Mouse (Mus musculus): ENCODE results near the gene Ranbp9. TPM values are rescaled to one million over a fixed set of nuclear protein-coding genes. Genes with fewer than 3 reads are reported as not detected.
A peak's percentile ranks its signal among the peaks of the same experiment; 100 is the strongest.

Ranbp9 gene
- polyA plus RNA-seq, 1 experiment from 2014 or later: 8.2 TPM

GRCm38 (mm10) chr13:43440376-43440775 lies 40.7 kb downstream of the Ranbp9 start:
- no peak for ATAC-seq (replicated peaks; ENCODE audit: low FRiP score)
- Histone ChIP-seq H3K9me3 (replicated peaks) (no peaks in the 10 kb centered on the region), H3K27ac (no peak overlapping the region), H3K4me2 (no peak overlapping the region), H3K4me1 (no peaks in the 10 kb centered on the region), H3K9ac (no peak overlapping the region), H3K36me3 (0 out of 2 replicates have a peak, but pooled peaks cover 3% of the 10 kb centered on the region), H3K4me3 (replicated peaks) (no peak overlapping the region), H3K27me3 (no peaks in the 10 kb centered on the region)
- WGBS: 100% methylated on average over 1 of the region's 1 CpGs

GRCm38 (mm10) chr13:43433395-43433794 lies 47.7 kb downstream of the Ranbp9 start:
- no peaks in the 10 kb centered on the region for H3K27me3 ChIP-seq
- 86% methylated on average over 2 of the region's 2 CpGs for whole genome bisulfite sequencing
- H3K36me3 ChIP-seq: peaks cover 21% of the 10 kb centered on the region
- no peak overlapping the region for H3K27ac ChIP-seq
- no peak for ATAC-seq (replicated peaks; ENCODE audit: low FRiP score)
- H3K9me3 ChIP-seq (replicated peaks): no peaks in the 10 kb centered on the region
- no peak overlapping the region for H3K4me2 ChIP-seq
- no peak overlapping the region for H3K4me3 ChIP-seq (replicated peaks)
- no peak overlapping the region for H3K9ac ChIP-seq
- no peaks in the 10 kb centered on the region for H3K4me1 ChIP-seq

DNA sequence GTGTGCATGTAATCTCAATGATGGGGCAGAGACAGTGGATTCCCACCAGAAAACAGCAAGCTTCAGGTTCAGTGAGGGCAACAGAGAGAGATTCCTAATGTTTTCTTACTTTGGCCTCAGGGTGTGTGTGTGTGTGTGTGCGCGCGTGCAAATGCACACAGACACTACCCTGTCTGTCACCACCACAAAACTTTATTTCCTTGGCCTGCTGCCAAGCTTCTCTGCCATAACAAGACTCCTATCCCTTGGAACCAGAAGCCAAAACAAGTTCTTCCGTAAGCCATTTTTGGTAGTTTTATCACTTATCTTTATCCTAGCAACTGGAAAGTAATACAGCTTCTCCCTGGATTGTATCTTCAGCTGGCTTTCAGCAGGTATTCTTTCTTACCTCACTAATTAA lies 52.6 kb downstream of the Ranbp9 start:
- ATAC-seq (replicated peaks; ENCODE audit: low FRiP score): no peak
- 81% methylated on average over 4 of the region's 4 CpGs for WGBS

GRCm38 (mm10) chr13:43415249-43415648 lies 65.8 kb downstream of the Ranbp9 start:
- Histone ChIP-seq H3K27ac (no peak overlapping the region), H3K27me3 (no peaks in the 10 kb centered on the region), H3K4me3 (replicated peaks) (no peak overlapping the region), H3K9me3 (replicated peaks) (no peaks in the 10 kb centered on the region), H3K9ac (no peak overlapping the region), H3K4me2 (no peak overlapping the region), H3K4me1 (no peaks in the 10 kb centered on the region), H3K36me3 (peaks cover 87% of the 10 kb centered on the region)
- WGBS: 86% methylated on average over 1 of the region's 1 CpGs
- ATAC-seq (replicated peaks; ENCODE audit: low FRiP score): no peak

More for the DNA sequence above, 52.6 kb downstream of the Ranbp9 start:
- Histone ChIP-seq H3K27me3 (no peaks in the 10 kb centered on the region), H3K4me3 (replicated peaks) (no peak overlapping the region), H3K9ac (no peak overlapping the region), H3K27ac (no peak overlapping the region), H3K36me3 (peaks cover 30% of the 10 kb centered on the region), H3K9me3 (replicated peaks) (no peaks in the 10 kb centered on the region), H3K4me2 (no peak overlapping the region), H3K4me1 (no peaks in the 10 kb centered on the region)

GRCm38 (mm10) chr13:43413611-43414010 lies 67.5 kb downstream of the Ranbp9 start:
- H3K27ac ChIP-seq: no peak overlapping the region
- H3K4me3 ChIP-seq (replicated peaks): no peak overlapping the region
- WGBS: 94% methylated on average over 2 of the region's 2 CpGs
- H3K27me3 ChIP-seq: no peaks in the 10 kb centered on the region
- ATAC-seq (replicated peaks; ENCODE audit: low FRiP score): no peak
- H3K9ac ChIP-seq: no peak overlapping the region
- no peaks in the 10 kb centered on the region for H3K9me3 ChIP-seq (replicated peaks)
- H3K4me1 ChIP-seq: no peaks in the 10 kb centered on the region
- H3K4me2 ChIP-seq: no peak overlapping the region
- H3K36me3 ChIP-seq: peaks cover 83% of the 10 kb centered on the region

- H3K27me3 ChIP-seq: no peaks in the 10 kb centered on the region
- no peak overlapping the region for H3K27ac ChIP-seq
- no peak overlapping the region for H3K9ac ChIP-seq
- H3K4me1 ChIP-seq: no peaks in the 10 kb centered on the region
- H3K9me3 ChIP-seq (replicated peaks): no peaks in the 10 kb centered on the region
- H3K4me2 ChIP-seq: no peak overlapping the region
- peaks cover 85% of the 10 kb centered on the region for H3K36me3 ChIP-seq
- no peak overlapping the region for H3K4me3 ChIP-seq (replicated peaks)
- no peak for ATAC-seq (replicated peaks; ENCODE audit: low FRiP score)
- 90% methylated on average over 7 of the region's 7 CpGs for WGBS
These were observed 68.8 kb downstream of the Ranbp9 start for GRCm38 (mm10) chr13:43412311-43412710.

- no peaks in the 10 kb centered on the region for H3K9me3 ChIP-seq (replicated peaks)
- H3K4me2 ChIP-seq: peak overlapping the region; percentile 69
- peaks cover 68% of the 10 kb centered on the region for H3K36me3 ChIP-seq
- H3K4me3 ChIP-seq (replicated peaks): peak overlapping the region; percentile 88
- no peak overlapping the region for H3K27ac ChIP-seq
- no peaks in the 10 kb centered on the region for H3K27me3 ChIP-seq
- WGBS: 82% methylated on average over 5 of the region's 5 CpGs
- ATAC-seq (replicated peaks; ENCODE audit: low FRiP score): no peak
- H3K4me1 ChIP-seq: peaks cover 8% of the 10 kb centered on the region
- H3K9ac ChIP-seq: no peak overlapping the region
These were observed 81.5 kb downstream of the Ranbp9 start for GRCm38 (mm10) chr13:43399576-43399975.

- peak within 1 kb of the TSS; percentile 98 for H3K27ac ChIP-seq
- H3K9me3 ChIP-seq (replicated peaks): no peaks in the 10 kb centered on the region
- ATAC-seq (replicated peaks; ENCODE audit: low FRiP score): peak; percentile 92
- peaks cover 68% of the 10 kb centered on the region for H3K36me3 ChIP-seq
- WGBS: 1% methylated on average over 67 of the region's 72 CpGs
- no peaks in the 10 kb centered on the region for H3K27me3 ChIP-seq
- peak within 1 kb of the TSS; percentile 88 for H3K4me3 ChIP-seq (replicated peaks)
- H3K4me1 ChIP-seq: peaks cover 8% of the 10 kb centered on the region
- H3K4me2 ChIP-seq: peak within 1 kb of the TSS; percentile 69
- H3K9ac ChIP-seq: peak within 1 kb of the TSS; percentile 85
These were observed 82.6 kb downstream of the Ranbp9 start, which contains the start of gene Nol7 for GRCm38 (mm10) chr13:43398297-43399080. Gene Nol7 (plus strand): TSS chr13:43398390.

DNA sequence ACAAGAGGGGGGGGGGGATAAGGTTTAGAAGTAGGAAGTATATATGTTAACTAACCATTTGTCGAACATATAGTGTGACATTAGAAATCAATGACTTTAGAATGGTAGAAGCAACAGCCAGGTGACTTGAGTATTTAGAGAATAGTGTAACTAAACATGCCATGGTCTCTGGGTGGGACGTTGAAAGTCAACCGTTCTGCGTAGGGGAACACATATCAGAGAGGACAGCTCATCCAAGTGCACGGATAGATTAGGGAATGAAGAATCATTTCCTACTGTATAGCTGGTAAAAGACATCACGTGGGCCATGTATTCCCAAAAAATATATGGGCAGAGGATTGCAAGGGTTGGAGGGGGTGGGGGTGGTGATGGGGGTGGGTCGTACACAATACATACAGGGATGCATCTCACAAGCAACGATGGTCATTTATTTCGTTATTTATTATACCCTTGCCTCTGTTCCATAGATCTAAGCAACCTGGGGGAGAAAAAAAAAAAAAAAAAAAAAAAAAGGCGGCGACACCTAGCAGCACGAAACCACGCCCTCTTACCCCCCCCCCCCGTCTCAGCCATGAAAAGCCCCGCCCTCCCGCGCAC lies 83.3 kb downstream of the Ranbp9 start:
- Histone ChIP-seq H3K4me1 (peaks cover 8% of the 10 kb centered on the region), H3K36me3 (peaks cover 61% of the 10 kb centered on the region), H3K27ac (peak overlapping the region; percentile 98; the same call in 1 of the 2 replicates), H3K9me3 (replicated peaks) (no peaks in the 10 kb centered on the region), H3K4me2 (peak overlapping the region; percentile 69), H3K4me3 (replicated peaks) (peak overlapping the region; percentile 88), H3K9ac (no peak overlapping the region), H3K27me3 (no peaks in the 10 kb centered on the region)
- ATAC-seq (replicated peaks; ENCODE audit: low FRiP score): no peak; the same call in 1 of the 2 replicates
- 53% methylated on average over 13 of the region's 17 CpGs for WGBS

DNA sequence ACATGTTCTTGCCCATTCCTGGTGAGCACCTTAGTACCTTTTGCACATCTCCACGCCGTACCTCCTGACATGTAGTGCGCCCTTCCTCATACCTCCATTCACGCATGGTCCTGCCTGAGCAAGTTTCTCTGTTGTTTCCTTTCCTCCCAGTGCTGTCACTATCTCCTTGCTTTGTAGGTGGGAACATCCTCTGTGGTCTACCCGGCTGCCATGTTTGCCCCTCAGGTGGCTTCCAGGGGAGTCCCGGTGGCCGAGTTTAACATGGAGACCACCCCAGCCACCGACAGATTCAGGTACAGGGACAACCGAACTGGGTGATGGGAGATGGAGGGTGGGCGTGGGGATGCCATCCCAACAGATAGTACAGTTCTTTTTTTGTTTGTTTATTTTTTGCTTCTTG lies 95.8 kb downstream of the Ranbp9 start:
- no peak for ATAC-seq (replicated peaks; ENCODE audit: low FRiP score)
- Histone ChIP-seq H3K36me3 (peaks cover 10% of the 10 kb centered on the region), H3K9ac (no peak overlapping the region), H3K4me2 (no peak overlapping the region), H3K9me3 (replicated peaks) (peaks cover 6% of the 10 kb centered on the region; the same call in 1 of the 2 replicates), H3K4me1 (no peaks in the 10 kb centered on the region), H3K4me3 (replicated peaks) (no peak overlapping the region), H3K27ac (no peak overlapping the region), H3K27me3 (no peaks in the 10 kb centered on the region)
- 94% methylated on average over 10 of the region's 10 CpGs for WGBS

GRCm38 (mm10) chr13:43379989-43380388 lies 101.1 kb downstream of the Ranbp9 start:
- H3K9ac ChIP-seq: no peak overlapping the region
- ATAC-seq (replicated peaks; ENCODE audit: low FRiP score): no peak
- H3K27ac ChIP-seq: no peak overlapping the region
- H3K4me3 ChIP-seq (replicated peaks): no peak overlapping the region
- H3K27me3 ChIP-seq: no peaks in the 10 kb centered on the region
- peaks cover 17% of the 10 kb centered on the region for H3K36me3 ChIP-seq
- WGBS: 60% methylated on average over 3 of the region's 3 CpGs
- H3K4me1 ChIP-seq: no peaks in the 10 kb centered on the region
- no peak overlapping the region for H3K4me2 ChIP-seq
- H3K9me3 ChIP-seq (replicated peaks): no peaks in the 10 kb centered on the region

- Histone ChIP-seq H3K36me3 (peaks cover 44% of the 10 kb centered on the region), H3K27me3 (no peaks in the 10 kb centered on the region), H3K4me3 (replicated peaks) (no peak overlapping the region), H3K9ac (no peak overlapping the region), H3K4me2 (no peak overlapping the region), H3K4me1 (0 out of 2 replicates have a peak, but pooled peaks cover 3% of the 10 kb centered on the region), H3K9me3 (replicated peaks) (no peaks in the 10 kb centered on the region), H3K27ac (no peak overlapping the region)
- no peak for ATAC-seq (replicated peaks; ENCODE audit: low FRiP score)
- 65% methylated on average over 2 of the region's 2 CpGs for WGBS
These were observed 106.1 kb downstream of the Ranbp9 start for GRCm38 (mm10) chr13:43374918-43375432.
